Mouse (Mus musculus) adrenal gland, postnatal 25 days (tissue): ENCODE results near the gene Olfr310. TPM values are rescaled to one million over a fixed set of nuclear protein-coding genes. Genes with fewer than 3 reads are reported as not detected.

Experiments
- DNase-seq: peaks from one replicate; pipeline ENCODE4 v3.0.0; 2021; ENCODE audit warnings: mixed read lengths
- long read RNA-seq: library from polyadenylated mRNA; stranded (forward); transcript quantifications from one replicate; pipeline ENCODE4 v2.0.0, GENCODE M21; 2021
- microRNA-seq, 2 experiments: library from miRNA; unstranded; fragments of <30 nt; microRNA quantifications; one replicate each; pipeline ENCODE4 v1.2.0; 2021
- total RNA-seq: library from RNA; stranded (reverse); gene quantifications from 2 replicates; pipeline ENCODE4 v1.2.3, GENCODE M21; 2021

Gene Olfr310
- not detected in 2 replicates for total RNA-seq
- long read RNA-seq, result 0 reads

- DNase-seq, result no peak
Observed at GRCm38 (mm10) chr7:86277072-86277471, at the start of gene Olfr310. Gene Olfr310, minus strand, starts transcription at chr7:86277172.

GRCm38 (mm10) chr7:86325530-86325929 lies 48.6 kb upstream of the Olfr310 start, which contains the start of gene Olfr308:
Gene Olfr308, minus strand, starts transcription at chr7:86325630.
- no peak for DNase-seq

GRCm38 (mm10) chr7:86321323-86321722 lies 44.4 kb upstream of the Olfr310 start:
- DNase-seq, result no peak

GRCm38 (mm10) chr7:86313608-86314007 lies 36.6 kb upstream of the Olfr310 start, which contains the start of gene Olfr309:
Gene Olfr309, minus strand, starts transcription at chr7:86313708.
- no peak for DNase-seq

- DNase-seq, result no peak
Observed at GRCm38 (mm10) chr7:86246208-86246607, 30.8 kb downstream of the Olfr310 start, which contains the start of gene Vmn2r76. Gene Vmn2r76, minus strand, starts transcription at chr7:86246308.

Small RNA genes within 50 kb of the gene (microRNA-seq; reads per million reads assigned to microRNA genes)
- gene Gm23192, result 0 reads per million in 2 experiments

Other genes with a start within 250 kb of the Olfr310 start
- gene Vmn2r75, start 105.4 kb downstream of the Olfr310 start, total RNA-seq, result not detected in 2 replicates
- not detected in 2 replicates for gene Vmn2r76, start 30.9 kb downstream of the Olfr310 start, total RNA-seq
- not detected in 2 replicates for gene Olfr309, start 36.5 kb upstream of the Olfr310 start, total RNA-seq
- gene Olfr308, start 48.5 kb upstream of the Olfr310 start, total RNA-seq, result not detected in 2 replicates
- not detected in 2 replicates for gene Olfr307, start 60.4 kb upstream of the Olfr310 start, total RNA-seq
- gene Olfr305, start 89.8 kb upstream of the Olfr310 start, total RNA-seq, result not detected in 2 replicates
- gene Olfr304, start 109.5 kb upstream of the Olfr310 start, total RNA-seq, result not detected in 2 replicates
- not detected in 2 replicates for gene Olfr303, start 120.6 kb upstream of the Olfr310 start, total RNA-seq
- gene Olfr301, start 126.7 kb upstream of the Olfr310 start, total RNA-seq, result not detected in 2 replicates
- not detected in 2 replicates for gene Olfr299, start 182.7 kb upstream of the Olfr310 start, total RNA-seq
- not detected in 2 replicates for gene Olfr298, start 215.3 kb upstream of the Olfr310 start, total RNA-seq
- gene Olfr297, start 242.8 kb upstream of the Olfr310 start, total RNA-seq, result not detected in 2 replicates